Mouse (Mus musculus): Measurements from ENCODE around the gene Asb18.

GRCm38 (mm10) chr1:89932021-89932423 is 82.4 kb downstream of the Asb18 start:
- TF ChIP-seq EP300 (IDR thresholded peaks at IDR 0.05; ENCODE audit: insufficient read depth, low read depth, low read length) = no peak
- no peak for TF ChIP-seq CTCF (IDR thresholded peaks at IDR 0.05)
- no peak for TF ChIP-seq POLR2A (IDR thresholded peaks at IDR 0.05; ENCODE audit: insufficient read depth, low read depth, low read length)

All from heart, adult 2 months (tissue).